Mouse (Mus musculus) megakaryocyte progenitor cell, adult 5-6 weeks (primary cell): ENCODE results near the gene Olfr434. TPM values are rescaled to one million over a fixed set of nuclear protein-coding genes. Genes with fewer than 3 reads are reported as not detected.

Experiments
- total RNA-seq, 2 experiments: library from RNA; stranded (forward) in 1 of 2; stranded (reverse) in 1 of 2; fragments of 157-497, 149-512 nt in 1 of 2; fragments of 200-1000 nt in 1 of 2; gene quantifications; 2 replicates each; pipeline versions ENCODE4 v1.2.3 to v1.2.4; 2015 to 2017

Olfr434 gene
- total RNA-seq, 2 experiments from 2014 or later, result not detected

Other genes starting within 250 kb of the Olfr434 start
- gene Olfr441, start 106.7 kb upstream of the Olfr434 start, total RNA-seq (2015), result not detected in 2 replicates
- not detected in 2 replicates for gene Olfr441, start 106.7 kb upstream of the Olfr434 start, total RNA-seq (2017)
- not detected in 2 replicates for gene Olfr237-ps1, start 66.5 kb upstream of the Olfr434 start, total RNA-seq (2015)
- gene Olfr237-ps1, start 66.5 kb upstream of the Olfr434 start, total RNA-seq (2017), result not detected in 2 replicates
- gene Olfr437, start 49.7 kb upstream of the Olfr434 start, total RNA-seq (2015), result not detected in 2 replicates
- not detected in 2 replicates for gene Olfr437, start 49.7 kb upstream of the Olfr434 start, total RNA-seq (2017)
- gene Olfr13, start 40.9 kb upstream of the Olfr434 start, total RNA-seq (2015), result not detected in 2 replicates
- gene Olfr13, start 40.9 kb upstream of the Olfr434 start, total RNA-seq (2017), result not detected in 2 replicates
- gene Olfr435, start 15.9 kb upstream of the Olfr434 start, total RNA-seq (2015), result not detected in 2 replicates
- not detected in 2 replicates for gene Olfr435, start 15.9 kb upstream of the Olfr434 start, total RNA-seq (2017)
- not detected in 2 replicates for gene Olfr47, start 18.5 kb downstream of the Olfr434 start, total RNA-seq (2015)
- not detected in 2 replicates for gene Olfr47, start 18.5 kb downstream of the Olfr434 start, total RNA-seq (2017)
- gene Arhgef5, start 52.6 kb downstream of the Olfr434 start, total RNA-seq (2015), result 1.4 and 1.8 TPM in 2 replicates
- 1.5 and 2.5 TPM in 2 replicates for gene Arhgef5, start 52.6 kb downstream of the Olfr434 start, total RNA-seq (2017)
- gene Nobox, start 96.5 kb downstream of the Olfr434 start, total RNA-seq (2015), result not detected in 2 replicates
- not detected in 2 replicates for gene Nobox, start 96.5 kb downstream of the Olfr434 start, total RNA-seq (2017)